Mouse (Mus musculus) gastrocnemius, postnatal 36 days (tissue): ENCODE data around the gene Ubr3. TPM values are rescaled to one million over a fixed set of nuclear protein-coding genes. Genes with fewer than 3 reads are reported as not detected.

Experiments used
- total RNA-seq, 2 experiments: library from RNA; stranded (reverse); gene quantifications; 2 replicates each; pipeline ENCODE4 v1.2.3; 2021

Ubr3 gene
- total RNA-seq, 2 experiments from 2014 or later, result 162 to 170 TPM

Other genes starting within 250 kb of the Ubr3 start
- 100 to 1,000 TPM; 417 to 539 TPM for gene Klhl41, start 227.1 kb upstream of the Ubr3 start, total RNA-seq
- 10 to 100 TPM; 15.3 to 16.3 TPM for gene Fastkd1, start 183.7 kb upstream of the Ubr3 start, total RNA-seq
- 10 to 100 TPM; 25.1 to 27.2 TPM for gene Ppig, start 174.7 kb upstream of the Ubr3 start, total RNA-seq
- gene Ccdc173, start 107.7 kb upstream of the Ubr3 start, total RNA-seq, result under 1 TPM; 0.33 to 0.44 TPM
- gene Phospho2, start 107.6 kb upstream of the Ubr3 start, total RNA-seq, result 10 to 100 TPM; 16.6 to 17.0 TPM
- 10 to 100 TPM; 15.0 to 18.2 TPM for gene Klhl23, start 75.3 kb upstream of the Ubr3 start, total RNA-seq
- 10 to 100 TPM; 44.2 to 61.3 TPM for gene Ssb, start 35.7 kb upstream of the Ubr3 start, total RNA-seq
- gene Mettl5, start 11.6 kb upstream of the Ubr3 start, total RNA-seq, result 10 to 100 TPM; 15.7 to 17.2 TPM
- not detected for gene Myo3b, start 141.9 kb downstream of the Ubr3 start, total RNA-seq